Mouse (Mus musculus): ENCODE data around the gene Tas2r115. TPM values are rescaled to one million over a fixed set of nuclear protein-coding genes. Genes with fewer than 3 reads are reported as not detected.

Gene Tas2r115
- polyA plus RNA-seq, 1 experiment from 2014 or later = not detected

Other genes with a start within 250 kb of the Tas2r115 start
- not detected in 2 replicates for gene Prh1, start 168.2 kb downstream of the Tas2r115 start, polyA plus RNA-seq (2015; fragmentation: Nextera tagmentation; extraction: Ambion mirVana)
- gene Prp2, start 142.1 kb downstream of the Tas2r115 start, polyA plus RNA-seq (2015; fragmentation: Nextera tagmentation; extraction: Ambion mirVana) = not detected in 2 replicates
- gene A630073D07Rik, start 86.5 kb downstream of the Tas2r115 start, polyA plus RNA-seq (2015; fragmentation: Nextera tagmentation; extraction: Ambion mirVana) = not detected in 2 replicates
- not detected in 2 replicates for gene Tas2r120, start 81.1 kb downstream of the Tas2r115 start, polyA plus RNA-seq (2015; fragmentation: Nextera tagmentation; extraction: Ambion mirVana)
- not detected in 2 replicates for gene Tas2r121, start 37.0 kb downstream of the Tas2r115 start, polyA plus RNA-seq (2015; fragmentation: Nextera tagmentation; extraction: Ambion mirVana)
- gene Tas2r122, start 26.1 kb downstream of the Tas2r115 start, polyA plus RNA-seq (2015; fragmentation: Nextera tagmentation; extraction: Ambion mirVana) = not detected in 2 replicates
- not detected in 2 replicates for gene Tas2r124, start 16.7 kb upstream of the Tas2r115 start, polyA plus RNA-seq (2015; fragmentation: Nextera tagmentation; extraction: Ambion mirVana)
- not detected in 2 replicates for gene Tas2r102, start 24.1 kb upstream of the Tas2r115 start, polyA plus RNA-seq (2015; fragmentation: Nextera tagmentation; extraction: Ambion mirVana)
- not detected in 2 replicates for gene Tas2r136, start 40.1 kb upstream of the Tas2r115 start, polyA plus RNA-seq (2015; fragmentation: Nextera tagmentation; extraction: Ambion mirVana)
- not detected in 2 replicates for gene Tas2r117, start 64.8 kb upstream of the Tas2r115 start, polyA plus RNA-seq (2015; fragmentation: Nextera tagmentation; extraction: Ambion mirVana)
- gene Tas2r123, start 109.1 kb upstream of the Tas2r115 start, polyA plus RNA-seq (2015; fragmentation: Nextera tagmentation; extraction: Ambion mirVana) = not detected in 2 replicates
- gene Tas2r116, start 117.4 kb upstream of the Tas2r115 start, polyA plus RNA-seq (2015; fragmentation: Nextera tagmentation; extraction: Ambion mirVana) = not detected in 2 replicates
- gene Tas2r110, start 130.0 kb upstream of the Tas2r115 start, polyA plus RNA-seq (2015; fragmentation: Nextera tagmentation; extraction: Ambion mirVana) = not detected in 2 replicates
- not detected in 2 replicates for gene Tas2r113, start 155.0 kb upstream of the Tas2r115 start, polyA plus RNA-seq (2015; fragmentation: Nextera tagmentation; extraction: Ambion mirVana)
- not detected in 2 replicates for gene Tas2r125, start 171.6 kb upstream of the Tas2r115 start, polyA plus RNA-seq (2015; fragmentation: Nextera tagmentation; extraction: Ambion mirVana)
- gene Tas2r129, start 213.1 kb upstream of the Tas2r115 start, polyA plus RNA-seq (2015; fragmentation: Nextera tagmentation; extraction: Ambion mirVana) = not detected in 2 replicates
- not detected in 2 replicates for gene Tas2r131, start 219.9 kb upstream of the Tas2r115 start, polyA plus RNA-seq (2015; fragmentation: Nextera tagmentation; extraction: Ambion mirVana)
- gene Tas2r109, start 242.9 kb upstream of the Tas2r115 start, polyA plus RNA-seq (2015; fragmentation: Nextera tagmentation; extraction: Ambion mirVana) = not detected in 2 replicates

Measured in liver, embryonic 16.5 days (tissue).